Mouse (Mus musculus): ENCODE data around the gene Amh. TPM values are rescaled to one million over a fixed set of nuclear protein-coding genes. Genes with fewer than 3 reads are reported as not detected.
"Not testable (repeated sequence)": the region's sequence is repeated elsewhere in the genome, so short reads cannot be mapped to it uniquely, and the experiment has no call there.

The Amh gene
- total RNA-seq, 1 experiment from 2014 or later = 0.81 TPM

DNA sequence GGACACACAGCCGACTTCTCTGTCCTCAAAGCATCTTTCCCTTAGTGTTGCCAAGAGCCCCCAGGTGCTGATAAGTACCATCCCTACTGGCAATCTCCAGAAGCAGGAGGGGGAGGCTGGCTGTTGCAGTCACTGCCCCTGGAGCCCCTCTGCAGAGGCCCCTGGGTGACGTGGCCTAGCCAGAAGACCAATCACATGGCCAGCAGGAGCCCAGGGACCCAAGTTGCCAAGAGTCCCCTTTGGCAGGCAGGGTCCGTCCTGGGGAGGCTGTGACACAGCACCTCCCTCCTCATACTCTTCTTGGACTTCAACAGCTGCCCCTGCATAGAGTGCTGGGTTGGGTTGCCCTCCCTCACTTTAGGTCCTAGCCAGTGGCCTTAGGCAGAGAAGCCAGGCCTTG, 2.0 kb upstream of the Amh start:
- no peak for ATAC-seq (ENCODE audit: extremely low read depth, insufficient number of reproducible peaks, low FRiP score, poor library complexity, severe bottlenecking)

DNA sequence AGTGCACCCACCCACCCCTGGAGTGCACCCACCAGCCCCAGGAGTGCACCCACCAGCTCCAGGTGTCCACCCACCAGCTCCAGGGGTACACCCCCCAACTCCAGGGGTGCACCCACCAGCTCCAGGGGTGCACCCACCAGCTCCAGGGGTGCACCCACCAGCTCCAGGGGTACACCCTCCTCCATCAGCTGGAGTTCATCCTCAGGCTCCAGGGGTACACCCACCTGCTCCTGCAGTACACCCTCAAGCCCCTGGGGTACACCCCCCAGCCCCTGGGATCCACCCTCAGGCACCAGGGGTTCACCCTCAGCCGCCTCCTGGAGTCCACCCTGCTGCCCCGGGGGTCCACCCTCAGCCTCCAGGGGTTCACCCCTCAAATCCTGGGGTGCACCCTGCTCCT, 703 bp upstream of the Amh start:
- no peak for ATAC-seq (ENCODE audit: extremely low read depth, insufficient number of reproducible peaks, low FRiP score, poor library complexity, severe bottlenecking)

DNA sequence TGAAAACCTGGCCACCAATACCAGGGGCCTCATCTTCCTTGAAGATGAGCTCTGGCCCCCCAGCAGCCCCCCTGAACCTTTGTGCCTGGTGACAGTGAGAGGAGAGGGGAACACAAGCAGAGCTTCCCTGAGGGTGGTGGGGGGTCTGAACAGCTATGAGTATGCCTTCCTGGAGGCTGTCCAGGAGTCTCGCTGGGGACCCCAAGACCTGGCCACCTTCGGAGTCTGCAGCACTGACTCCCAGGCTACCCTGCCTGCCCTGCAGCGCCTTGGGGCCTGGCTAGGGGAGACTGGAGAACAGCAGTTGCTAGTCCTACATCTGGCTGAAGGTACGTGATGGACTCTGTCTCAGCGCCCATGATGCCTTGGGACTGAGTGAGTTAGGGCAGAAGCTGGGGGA, 279 bp downstream of the Amh start:
- no peak for ATAC-seq (ENCODE audit: extremely low read depth, insufficient number of reproducible peaks, low FRiP score, poor library complexity, severe bottlenecking)

DNA sequence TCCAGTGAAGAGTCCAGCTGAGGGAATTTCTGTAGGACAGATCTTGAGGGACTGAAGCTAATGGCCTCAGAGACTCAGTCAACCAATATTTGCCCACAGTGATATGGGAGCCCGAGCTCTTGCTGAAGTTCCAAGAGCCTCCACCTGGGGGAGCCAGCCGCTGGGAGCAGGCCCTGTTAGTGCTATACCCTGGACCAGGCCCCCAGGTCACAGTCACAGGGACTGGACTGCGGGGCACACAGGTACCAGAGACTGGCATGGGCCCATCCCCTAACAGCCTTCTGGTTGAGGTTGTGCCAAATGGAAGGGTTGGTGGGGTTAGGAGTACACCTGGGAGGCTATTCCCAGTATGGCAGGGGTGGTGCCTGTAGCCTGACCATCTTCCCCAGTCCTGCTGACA, 882 bp downstream of the Amh start:
- ATAC-seq (ENCODE audit: extremely low read depth, insufficient number of reproducible peaks, low FRiP score, poor library complexity, severe bottlenecking) = peak; percentile 38

DNA sequence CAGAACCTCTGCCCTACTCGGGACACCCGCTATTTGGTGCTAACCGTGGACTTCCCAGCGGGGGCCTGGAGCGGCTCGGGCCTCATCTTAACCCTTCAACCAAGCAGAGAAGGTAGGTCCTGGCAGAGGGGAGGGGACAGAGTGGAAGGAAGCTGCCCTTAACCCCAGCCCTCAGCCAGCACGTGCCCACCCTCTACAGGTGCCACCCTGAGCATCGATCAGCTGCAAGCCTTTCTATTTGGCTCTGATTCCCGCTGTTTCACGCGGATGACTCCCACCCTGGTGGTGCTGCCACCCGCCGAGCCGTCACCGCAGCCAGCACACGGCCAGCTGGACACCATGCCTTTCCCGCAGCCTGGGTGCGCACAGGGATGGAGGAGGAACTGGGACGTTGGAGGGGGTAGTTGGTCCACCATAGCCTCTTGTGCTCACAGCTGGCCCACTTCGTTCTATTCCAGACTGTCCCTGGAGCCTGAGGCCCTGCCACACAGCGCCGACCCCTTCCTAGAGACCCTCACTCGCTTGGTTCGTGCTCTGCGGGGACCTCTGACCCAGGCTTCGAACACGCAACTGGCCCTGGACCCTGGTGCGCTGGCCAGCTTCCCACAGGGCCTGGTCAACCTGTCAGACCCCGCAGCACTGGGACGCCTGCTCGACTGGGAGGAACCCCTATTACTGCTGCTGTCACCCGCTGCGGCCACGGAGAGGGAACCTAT, 1.5 kb downstream of the Amh start:
- no peak for ATAC-seq (ENCODE audit: extremely low read depth, insufficient number of reproducible peaks, low FRiP score, poor library complexity, severe bottlenecking)

DNA sequence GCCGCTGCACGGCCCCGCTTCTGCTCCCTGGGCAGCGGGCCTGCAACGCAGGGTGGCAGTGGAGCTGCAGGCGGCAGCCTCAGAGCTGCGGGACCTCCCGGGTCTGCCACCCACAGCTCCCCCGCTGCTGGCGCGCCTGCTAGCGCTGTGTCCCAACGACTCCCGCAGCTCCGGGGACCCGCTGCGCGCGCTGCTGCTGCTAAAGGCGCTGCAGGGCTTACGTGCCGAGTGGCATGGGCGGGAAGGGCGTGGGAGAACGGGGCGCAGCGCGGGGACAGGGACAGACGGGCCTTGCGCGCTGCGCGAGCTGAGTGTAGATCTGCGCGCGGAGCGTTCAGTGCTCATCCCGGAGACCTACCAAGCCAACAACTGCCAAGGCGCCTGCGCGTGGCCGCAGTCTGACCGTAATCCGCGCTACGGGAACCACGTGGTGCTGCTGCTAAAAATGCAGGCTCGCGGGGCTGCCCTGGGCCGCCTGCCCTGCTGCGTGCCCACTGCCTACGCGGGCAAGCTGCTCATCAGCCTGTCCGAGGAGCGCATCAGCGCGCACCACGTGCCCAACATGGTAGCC, 2.1 kb downstream of the Amh start:
- peak; percentile 7; the same call in 1 of the 2 replicates for ATAC-seq (ENCODE audit: extremely low read depth, insufficient number of reproducible peaks, low FRiP score, poor library complexity, severe bottlenecking)

DNA sequence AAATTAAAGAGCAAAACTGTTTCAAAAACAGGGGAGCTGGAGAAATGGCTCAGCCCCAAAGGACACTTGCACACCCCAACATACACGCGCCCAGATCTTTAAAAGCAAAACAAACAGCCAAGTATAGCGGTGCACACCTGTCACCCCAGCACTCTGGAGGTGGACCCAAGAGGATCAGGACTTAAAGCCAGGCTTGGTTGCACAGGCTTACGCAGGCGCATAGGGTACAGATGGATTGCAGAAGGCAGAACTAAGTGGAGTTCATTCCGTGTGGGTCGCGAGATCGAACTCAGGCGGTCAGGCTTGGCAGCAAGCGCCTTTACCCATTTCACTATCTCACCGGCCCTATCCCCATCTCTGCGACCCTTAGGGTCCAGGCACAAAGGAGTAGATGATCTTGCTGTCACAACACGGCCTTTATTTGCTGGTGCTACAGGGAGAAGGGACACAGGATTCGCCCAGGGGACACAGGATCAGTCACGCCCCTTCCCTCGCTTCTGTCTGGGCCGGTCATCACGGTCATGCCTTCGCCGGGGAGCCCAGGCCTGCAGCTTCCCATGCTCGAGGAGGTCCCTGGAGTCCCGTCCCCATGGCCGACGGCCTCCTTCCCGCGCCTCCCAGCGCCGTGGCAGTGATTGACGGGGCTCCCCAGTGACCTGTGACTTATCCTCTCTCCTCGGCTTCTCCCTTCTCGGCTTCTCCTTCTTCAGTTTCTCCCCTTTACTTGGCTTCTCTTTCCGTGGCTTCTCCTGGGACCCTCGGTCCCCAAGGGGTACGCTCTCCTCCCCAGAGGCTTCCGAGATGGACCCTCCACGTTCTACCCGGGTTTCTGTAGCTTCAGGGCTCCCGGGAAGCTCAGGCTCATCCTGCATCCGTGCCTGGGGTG, 3.3 kb downstream of the Amh start:
- ATAC-seq (ENCODE audit: extremely low read depth, insufficient number of reproducible peaks, low FRiP score, poor library complexity, severe bottlenecking) = no peak

DNA sequence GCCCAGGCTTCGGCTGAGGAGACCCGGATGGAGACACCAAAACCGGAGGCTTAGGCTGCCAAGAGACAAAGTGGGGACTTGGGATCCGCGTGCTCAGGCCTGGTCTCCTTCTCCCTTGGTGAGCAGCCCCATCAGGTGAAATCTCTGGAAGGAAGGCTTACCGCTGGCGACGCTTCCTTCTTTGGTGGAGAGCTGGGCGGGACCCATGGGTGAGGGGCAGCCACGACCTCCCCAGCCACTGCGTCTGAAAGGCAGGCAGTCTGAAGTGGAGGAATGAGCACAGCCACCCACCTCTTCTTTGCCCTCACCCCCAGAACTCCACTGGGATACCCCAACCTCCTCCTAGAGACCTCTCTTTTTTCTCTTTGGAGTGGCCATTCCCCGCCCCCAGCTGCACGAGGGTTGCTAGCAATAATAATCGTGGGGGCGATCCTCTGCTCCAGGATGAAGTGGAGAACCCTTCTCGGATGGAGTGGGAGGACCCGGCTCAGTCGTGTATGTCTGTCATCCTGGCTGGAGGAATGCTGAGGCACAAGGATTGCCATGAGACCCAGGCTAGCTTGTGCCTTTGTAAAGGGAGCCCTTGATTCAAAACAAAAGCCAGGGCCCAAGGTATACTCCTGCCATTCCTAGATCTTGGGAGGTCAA, 4.1 kb downstream of the Amh start:
- ATAC-seq (ENCODE audit: extremely low read depth, insufficient number of reproducible peaks, low FRiP score, poor library complexity, severe bottlenecking) = no peak

DNA sequence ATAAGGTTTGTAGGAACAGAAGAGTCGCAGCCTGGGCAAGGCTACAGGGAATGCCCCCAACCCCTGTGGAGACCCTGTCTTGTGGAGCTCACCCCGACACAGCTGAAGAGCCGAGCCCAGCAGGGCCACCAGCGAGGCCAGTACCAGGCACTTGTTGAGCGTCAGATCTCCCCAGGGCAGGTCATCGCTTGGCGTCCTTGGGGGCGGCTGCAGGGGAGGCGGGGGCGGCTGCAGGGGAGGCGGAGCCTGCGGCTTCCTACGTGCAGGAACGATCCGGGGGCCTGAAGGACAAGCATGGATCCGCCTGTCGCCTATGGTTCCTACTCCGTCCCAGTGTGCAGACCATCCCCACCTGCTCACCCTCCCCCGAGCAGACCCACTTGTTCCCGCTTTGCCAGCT, 5.0 kb downstream of the Amh start:
- no peak for ATAC-seq (ENCODE audit: extremely low read depth, insufficient number of reproducible peaks, low FRiP score, poor library complexity, severe bottlenecking)

DNA sequence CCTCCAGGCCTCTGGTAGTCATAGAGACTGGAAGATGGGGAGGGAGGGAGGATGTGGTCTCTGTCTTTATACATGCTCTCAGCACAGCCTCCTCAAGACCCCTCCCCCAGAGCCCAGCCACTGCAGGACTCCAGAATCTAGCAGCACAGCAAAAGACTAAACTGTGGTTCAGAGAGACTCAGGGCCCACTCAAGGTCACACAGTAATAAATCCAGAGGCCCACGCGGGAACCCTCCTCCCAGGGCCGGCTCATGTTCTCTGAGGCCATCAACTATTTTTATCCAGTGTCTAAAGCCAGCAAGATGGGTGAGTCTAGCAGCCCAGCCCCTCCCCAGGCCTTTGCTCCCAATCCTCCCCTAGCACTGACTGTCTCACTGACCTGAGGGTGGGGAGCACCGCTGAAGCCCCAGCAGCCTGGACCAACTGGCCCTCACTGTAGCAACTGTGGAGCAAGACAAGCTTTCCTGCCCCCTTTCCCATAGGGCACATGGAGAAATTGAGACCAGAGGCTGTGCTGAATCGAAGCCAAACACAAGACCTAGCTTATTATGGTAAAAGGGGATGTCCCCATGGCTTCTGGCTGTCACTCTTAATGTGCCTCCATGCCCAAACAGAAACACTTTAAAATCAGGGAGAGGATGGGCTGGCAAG, 7.5 kb downstream of the Amh start:
- no peak for ATAC-seq (ENCODE audit: extremely low read depth, insufficient number of reproducible peaks, low FRiP score, poor library complexity, severe bottlenecking)

DNA sequence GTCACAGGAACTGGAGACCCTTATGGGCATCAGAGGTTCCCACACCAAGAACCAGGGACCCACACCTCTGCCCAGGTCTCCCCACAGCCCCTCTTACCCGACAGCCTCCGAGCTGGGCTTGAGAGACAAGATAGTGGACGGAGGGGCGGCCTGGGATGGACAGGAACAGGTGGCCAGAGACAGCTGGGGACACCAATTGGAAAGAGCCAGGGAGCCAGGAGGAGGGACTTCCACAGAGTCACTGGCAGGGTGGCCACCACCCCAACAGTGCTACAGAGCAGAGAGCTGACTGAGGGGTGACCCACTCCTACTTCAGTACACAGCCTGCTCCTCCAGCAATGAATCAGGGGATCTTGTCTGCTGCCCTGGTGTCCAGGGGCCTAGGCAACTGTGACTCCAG, 8.3 kb downstream of the Amh start, which contains the start of gene Jsrp1:
TSS of gene Jsrp1 (minus strand) at position 133 of the 400 bp plus-strand sequence.
- no peak for ATAC-seq (ENCODE audit: extremely low read depth, insufficient number of reproducible peaks, low FRiP score, poor library complexity, severe bottlenecking)

DNA sequence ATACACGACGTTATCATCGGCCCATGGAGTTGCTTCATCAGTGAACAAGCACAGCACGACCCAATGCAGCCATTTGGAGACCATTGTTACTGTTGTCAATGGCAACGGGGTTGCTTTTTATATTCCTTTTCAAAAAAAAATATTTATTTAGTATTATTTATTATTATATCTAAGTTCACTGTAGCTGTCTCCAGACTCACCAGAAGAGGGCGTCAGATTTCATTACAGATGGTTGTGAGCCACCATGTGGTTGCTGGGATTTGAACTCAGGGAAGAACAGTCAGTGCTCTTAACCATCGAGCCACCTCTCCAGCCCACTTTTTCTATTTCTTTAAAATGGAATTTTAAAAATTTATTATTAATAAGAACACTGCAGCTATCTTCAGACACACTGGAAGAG, 9.8 kb downstream of the Amh start:
- ATAC-seq (ENCODE audit: extremely low read depth, insufficient number of reproducible peaks, low FRiP score, poor library complexity, severe bottlenecking) = no peak

DNA sequence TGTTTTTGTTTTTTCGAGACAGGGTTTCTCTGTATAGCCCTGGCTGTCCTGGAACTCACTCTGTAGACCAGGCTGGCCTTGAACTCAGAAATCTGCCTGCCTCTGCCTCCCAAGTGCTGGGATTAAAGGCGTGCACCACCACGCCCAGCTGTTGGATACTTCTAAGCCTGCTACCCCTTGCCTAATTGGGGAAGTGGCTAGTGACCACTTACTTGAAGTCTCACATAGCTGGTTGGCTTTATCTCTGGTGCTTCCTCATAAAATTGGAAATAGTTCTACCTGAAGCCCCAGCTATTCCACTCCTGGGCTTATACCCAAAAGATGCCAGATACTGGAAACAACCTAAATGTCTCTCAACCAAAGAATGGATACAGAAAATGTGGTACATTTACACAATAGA, 11.3 kb downstream of the Amh start:
- not testable (repeated sequence) for ATAC-seq (ENCODE audit: extremely low read depth, insufficient number of reproducible peaks, low FRiP score, poor library complexity, severe bottlenecking)

DNA sequence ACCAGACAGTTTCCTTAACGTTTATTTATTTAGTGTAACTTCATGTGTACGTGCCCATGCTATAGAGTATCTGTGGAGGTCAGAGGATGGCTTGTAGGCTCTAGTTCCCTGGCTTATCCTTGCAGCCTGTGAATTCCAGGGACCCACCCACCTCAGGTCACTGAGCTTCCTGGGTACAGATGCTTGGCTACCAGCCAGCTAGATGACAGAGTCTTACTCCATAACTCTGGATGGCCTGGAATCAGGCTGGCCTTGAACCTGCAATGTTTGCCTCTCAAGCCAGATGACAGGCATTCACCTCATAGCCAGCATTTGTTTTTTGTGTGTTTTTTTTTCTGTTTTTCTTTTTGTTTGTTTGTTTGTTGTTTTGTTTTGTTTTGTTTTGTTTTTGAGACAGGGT, 12.1 kb downstream of the Amh start:
- no peak for ATAC-seq (ENCODE audit: extremely low read depth, insufficient number of reproducible peaks, low FRiP score, poor library complexity, severe bottlenecking)

DNA sequence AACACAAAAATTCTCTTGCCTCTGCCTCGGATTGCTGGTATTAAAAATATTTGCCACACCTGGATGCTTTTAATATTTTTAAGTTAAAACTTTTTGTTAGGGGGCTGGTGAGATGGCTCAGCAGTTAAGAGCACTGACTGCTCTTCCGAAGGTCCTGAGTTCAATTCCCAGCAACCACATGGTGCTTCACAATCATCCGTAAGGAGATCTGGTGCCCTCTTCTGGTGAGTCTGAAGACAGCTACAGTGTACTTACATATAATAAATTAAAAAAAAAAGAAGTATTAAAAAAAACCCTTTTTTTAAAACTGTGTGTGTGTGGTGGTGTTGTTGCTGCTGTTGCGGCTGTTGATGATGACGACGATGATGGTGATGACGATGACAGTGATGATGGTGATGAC, 12.9 kb downstream of the Amh start:
- not testable (repeated sequence) for ATAC-seq (ENCODE audit: extremely low read depth, insufficient number of reproducible peaks, low FRiP score, poor library complexity, severe bottlenecking)

DNA sequence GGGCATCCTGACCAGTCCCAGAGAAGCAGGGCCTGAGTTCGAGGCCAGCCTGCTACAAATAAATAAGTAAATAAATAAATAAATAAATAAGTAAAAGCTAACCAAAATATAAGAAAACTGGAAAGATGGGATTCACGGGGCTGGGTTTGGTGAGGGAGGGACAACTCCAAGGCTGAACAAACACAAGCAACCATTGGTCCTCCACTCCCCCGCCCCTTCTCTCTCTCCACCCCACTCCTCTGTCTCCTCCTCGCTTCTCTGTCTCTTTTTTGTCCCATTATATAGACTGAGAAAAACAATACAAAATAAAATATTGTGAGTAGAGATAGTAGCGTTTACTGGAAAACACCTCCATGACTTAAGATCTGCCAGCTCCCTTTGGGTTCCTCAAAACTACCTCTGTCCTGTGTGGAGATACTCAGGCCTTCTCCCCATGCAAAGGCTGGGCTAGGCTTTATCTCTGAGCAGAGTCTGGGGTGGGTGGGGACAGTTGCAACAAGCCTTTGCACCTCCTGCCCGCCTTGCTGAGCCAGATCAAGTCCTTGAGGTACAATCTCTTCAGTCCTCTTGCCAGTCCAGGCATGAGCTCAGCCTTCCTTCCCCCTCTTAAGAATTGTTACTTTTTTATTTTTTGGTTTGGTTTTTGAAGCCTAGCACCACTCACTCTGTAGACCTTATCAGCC, 13.7 kb downstream of the Amh start:
- ATAC-seq (ENCODE audit: extremely low read depth, insufficient number of reproducible peaks, low FRiP score, poor library complexity, severe bottlenecking) = no peak

DNA sequence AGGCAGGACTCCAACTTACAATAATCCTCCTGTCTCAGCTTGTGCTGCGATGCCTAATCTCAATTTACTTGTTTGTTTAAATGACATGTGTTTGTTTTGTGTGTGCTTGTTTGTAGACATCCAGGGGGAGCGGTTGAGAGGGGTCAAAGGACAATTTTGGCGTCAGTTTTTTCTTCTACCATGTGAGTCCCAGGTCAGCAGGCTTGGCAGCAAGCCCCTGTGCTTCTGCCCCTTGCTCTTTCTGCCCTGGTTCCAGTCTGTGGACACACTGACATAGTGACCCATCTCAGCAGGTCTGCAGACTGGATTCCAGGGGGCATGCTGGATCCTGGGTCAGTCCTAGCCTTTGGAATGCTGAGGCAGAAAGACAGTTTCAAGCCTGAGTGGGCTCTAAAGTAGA, 14.4 kb downstream of the Amh start:
- ATAC-seq (ENCODE audit: extremely low read depth, insufficient number of reproducible peaks, low FRiP score, poor library complexity, severe bottlenecking) = no peak

DNA sequence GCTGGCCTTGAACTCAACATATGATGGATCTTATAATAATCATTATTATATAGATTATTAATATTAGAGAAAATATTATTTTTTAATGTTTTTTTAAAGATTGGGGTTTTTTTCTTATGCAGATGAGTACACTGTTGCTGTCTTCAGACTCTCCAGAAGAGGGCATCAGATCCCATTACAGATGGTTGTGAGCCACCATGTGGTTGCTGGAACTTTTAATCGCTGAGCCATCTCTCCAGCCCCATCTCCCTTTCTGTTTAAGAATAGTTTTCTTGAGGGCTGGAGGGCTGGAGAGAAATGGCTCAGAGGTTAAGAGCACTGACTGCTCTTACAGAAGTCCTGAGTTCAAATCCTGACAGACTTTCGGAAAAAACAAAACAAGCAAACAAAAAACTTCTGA, 16.9 kb downstream of the Amh start:
- ATAC-seq (ENCODE audit: extremely low read depth, insufficient number of reproducible peaks, low FRiP score, poor library complexity, severe bottlenecking) = no peak

DNA sequence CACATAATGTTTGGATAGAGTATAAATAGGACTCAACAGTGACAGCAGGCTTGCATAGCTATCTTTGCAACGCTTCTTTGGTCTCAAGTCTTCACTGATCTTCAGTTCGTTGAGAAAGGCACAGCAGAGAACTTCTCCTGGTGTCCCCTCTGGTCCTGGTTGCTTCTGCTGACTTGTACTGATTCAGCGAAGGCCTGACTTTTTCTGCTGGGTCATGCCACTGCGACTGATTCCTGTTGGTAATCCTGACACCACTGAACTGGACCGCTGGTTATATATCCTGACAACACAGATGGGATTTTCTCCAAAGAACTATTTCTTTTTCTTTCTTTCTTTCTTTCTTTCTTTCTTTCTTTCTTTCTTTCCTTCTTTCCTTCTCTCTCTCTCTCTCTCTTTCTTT, 17.5 kb downstream of the Amh start:
- no peak for ATAC-seq (ENCODE audit: extremely low read depth, insufficient number of reproducible peaks, low FRiP score, poor library complexity, severe bottlenecking)

All from neutrophil, adult 5-6 weeks (primary cell).